9 mouse cellular contexts compared by ENCODE assay signal in the genomic region with DNA sequence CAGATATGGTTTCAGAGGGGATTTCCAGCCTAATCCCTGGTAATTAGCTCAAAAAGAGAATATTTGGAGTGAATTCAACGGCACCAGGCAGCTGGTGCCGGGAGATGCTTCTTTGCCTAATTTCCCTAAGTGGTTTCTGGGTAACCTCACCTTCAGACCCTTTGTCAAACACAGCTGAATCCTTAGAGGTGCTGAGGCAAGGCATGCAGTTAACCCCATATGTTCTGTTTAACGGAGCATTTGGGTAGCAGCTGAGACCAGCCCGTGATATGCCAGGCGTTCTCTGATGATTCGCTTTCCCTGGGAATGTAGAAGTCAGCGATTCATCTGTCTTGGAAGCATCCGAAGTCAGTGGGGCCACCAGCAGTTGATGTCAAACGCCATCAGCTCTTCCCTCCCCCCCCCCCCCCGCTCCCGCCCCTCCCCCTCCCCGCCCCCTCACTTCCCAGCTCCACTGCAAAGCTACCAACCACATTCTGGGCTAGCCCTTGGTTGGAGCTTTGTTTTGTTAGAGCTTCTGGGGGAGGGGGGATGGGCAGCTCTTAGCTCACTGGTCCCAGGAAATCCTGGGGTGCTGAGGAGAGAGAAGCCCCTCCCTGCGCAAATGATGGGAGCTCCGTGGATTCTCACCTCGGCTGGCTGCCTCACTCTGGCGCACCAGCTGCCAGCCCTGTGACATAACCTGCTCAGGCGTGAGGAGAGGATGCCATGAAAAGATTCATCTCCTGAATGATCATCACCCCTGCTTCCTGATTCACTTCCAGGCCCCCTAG.
DNase-seq lines count a peak whose midpoint lies in the region; ATAC-seq lines count a peak whose summit lies in the region.
"Had no signal": no experiment of that assay in that cellular context is flagged by ENCODE, and none has a peak within 500 bp of the region (broad histone marks: within the 10 kb centered on the region; RNA-seq: fewer than 3 reads in every experiment).

No protein-coding gene starts in this region.

- no peak overlapping the region for H3K9ac ChIP-seq in lung, embryonic 15.5 days
- peak overlapping the region; percentile 63 for H3K9ac ChIP-seq in hindbrain, embryonic 16.5 days (ENCODE audit: low read depth, low read length)
- no peak overlapping the region for H3K9ac ChIP-seq in stomach, embryonic 16.5 days (ENCODE audit: low read length)
- H3K9ac ChIP-seq: liver, embryonic 15.5 days had no signal

- peak overlapping the region; percentile 20 for H3K4me3 ChIP-seq in lung, embryonic 15.5 days
- H3K4me3 ChIP-seq in hindbrain, embryonic 16.5 days (ENCODE audit: low read length): peak overlapping the region; percentile 36
- H3K4me3 ChIP-seq in midbrain, embryonic 10.5 days: peak overlapping the region; percentile 56
- peak overlapping the region; percentile 21 for H3K4me3 ChIP-seq in stomach, embryonic 16.5 days (replicated peaks; ENCODE audit: low read length)
- H3K4me3 ChIP-seq: liver, embryonic 15.5 days had no signal

- no peaks in the 10 kb centered on the region for H3K36me3 ChIP-seq in lung, embryonic 15.5 days
- no peaks in the 10 kb centered on the region for H3K36me3 ChIP-seq in hindbrain, embryonic 16.5 days (ENCODE audit: control insufficient read depth, insufficient read depth, low read length)
- no peaks in the 10 kb centered on the region for H3K36me3 ChIP-seq in midbrain, embryonic 10.5 days
- no peaks in the 10 kb centered on the region for H3K36me3 ChIP-seq in stomach, embryonic 16.5 days (ENCODE audit: control insufficient read depth, insufficient read depth, low read length)
- H3K36me3 ChIP-seq: liver, embryonic 15.5 days had no signal

- peak overlapping the region; percentile 57 for H3K4me2 ChIP-seq in lung, embryonic 15.5 days
- H3K4me2 ChIP-seq in hindbrain, embryonic 16.5 days (ENCODE audit: low read length): peak overlapping the region; percentile 62
- H3K4me2 ChIP-seq in stomach, embryonic 16.5 days (ENCODE audit: low read depth, low read length): peak overlapping the region; percentile 50
- H3K4me2 ChIP-seq: liver, embryonic 15.5 days had no signal

- no peak overlapping the region for H3K27ac ChIP-seq in lung, embryonic 15.5 days
- H3K27ac ChIP-seq in hindbrain, embryonic 16.5 days (ENCODE audit: low read depth, low read length): peak overlapping the region; percentile 79
- H3K27ac ChIP-seq in midbrain, embryonic 10.5 days (replicated peaks): peak overlapping the region; percentile 87
- no peak overlapping the region for H3K27ac ChIP-seq in stomach, embryonic 16.5 days (ENCODE audit: low read length)
- H3K27ac ChIP-seq: liver, embryonic 15.5 days had no signal

- 0 out of 2 replicates have a peak, but pooled peaks cover 10% of the 10 kb centered on the region for H3K27me3 ChIP-seq in lung, embryonic 15.5 days
- no peaks in the 10 kb centered on the region for H3K27me3 ChIP-seq in hindbrain, embryonic 16.5 days (replicated peaks; ENCODE audit: control insufficient read depth, insufficient read depth, low read length)
- peaks cover 38% of the 10 kb centered on the region for H3K27me3 ChIP-seq in midbrain, embryonic 10.5 days (ENCODE audit: low read depth, poor library complexity, severe bottlenecking)
- 0 out of 2 replicates have a peak, but pooled peaks cover 7% of the 10 kb centered on the region for H3K27me3 ChIP-seq in stomach, embryonic 16.5 days (ENCODE audit: control insufficient read depth, insufficient read depth, low read length)

- ATAC-seq in lung, embryonic 15.5 days (ENCODE audit: borderline replicate concordance, extremely low read depth, low FRiP score, low TSS enrichment): no peak
- peak; percentile 85 for ATAC-seq in hindbrain, embryonic 16.5 days
- peak; percentile 44; the same call in 1 of the 2 replicates for ATAC-seq in stomach, embryonic 16.5 days (ENCODE audit: insufficient read depth, low FRiP score)

- no peaks in the 10 kb centered on the region for H3K9me3 ChIP-seq in lung, embryonic 15.5 days
- H3K9me3 ChIP-seq in hindbrain, embryonic 16.5 days (ENCODE audit: control insufficient read depth, low read length): no peaks in the 10 kb centered on the region
- H3K9me3 ChIP-seq in midbrain, embryonic 10.5 days (replicated peaks): no peaks in the 10 kb centered on the region
- H3K9me3 ChIP-seq in stomach, embryonic 16.5 days (replicated peaks; ENCODE audit: control insufficient read depth, low read length): no peaks in the 10 kb centered on the region
- H3K9me3 ChIP-seq: liver, embryonic 15.5 days had no signal

- no peak for DNase-seq in lung, adult 18-20 months
- peak; percentile 75 for DNase-seq in embryo, embryonic 11 days
- peak; percentile 71 for DNase-seq in midbrain, embryonic 10.5 days (ENCODE audit: low spot score)
- no peak for DNase-seq in thymus, adult 18-20 months
- DNase-seq in spleen, adult 18-20 months: no peak

- WGBS in lung, embryonic 15.5 days: 5% methylated on average over 14 of the region's 17 CpGs
- 2% methylated on average over 15 of the region's 17 CpGs for WGBS in hindbrain, embryonic 16.5 days
- WGBS in midbrain, embryonic 10.5 days: under 1% methylated on average over 14 of the region's 17 CpGs
- WGBS in stomach, embryonic 16.5 days: 3% methylated on average over 14 of the region's 17 CpGs

- peaks cover 9% of the 10 kb centered on the region for H3K4me1 ChIP-seq in lung, embryonic 15.5 days
- peaks cover 22% of the 10 kb centered on the region for H3K4me1 ChIP-seq in hindbrain, embryonic 16.5 days (ENCODE audit: control insufficient read depth, insufficient read depth, low read depth, low read length)
- H3K4me1 ChIP-seq in midbrain, embryonic 10.5 days: peaks cover 40% of the 10 kb centered on the region
- peaks cover 6% of the 10 kb centered on the region for H3K4me1 ChIP-seq in stomach, embryonic 16.5 days (ENCODE audit: control insufficient read depth, insufficient read depth, low read length)
- H3K4me1 ChIP-seq: liver, embryonic 15.5 days had no signal

Comparison
In these comparisons a context has a peak if more than half of its experiments do, and no peak if none do; other contexts are left out.
1. H3K27ac ChIP-seq: peak in hindbrain, embryonic 16.5 days (single experiment) and midbrain, embryonic 10.5 days (single experiment); none in lung, embryonic 15.5 days (single experiment) and stomach, embryonic 16.5 days (single experiment).
2. DNase-seq: peak in embryo, embryonic 11 days (single experiment) and midbrain, embryonic 10.5 days (single experiment); none in lung, adult 18-20 months (0 of 2), thymus, adult 18-20 months (0 of 2) and spleen, adult 18-20 months (0 of 2).
3. Peak in every context shown above with its lines, with median percentiles within 50 percentile points of each other: H3K4me2 ChIP-seq and H3K4me3 ChIP-seq.